Mouse (Mus musculus): Measurements from ENCODE around the gene Ubash3a. TPM values are rescaled to one million over a fixed set of nuclear protein-coding genes. Genes with fewer than 3 reads are reported as not detected.
A peak's percentile ranks its signal among the peaks of the same experiment; 100 is the strongest.

Ubash3a gene
- polyA plus RNA-seq, 1 experiment from 2014 or later = 0.42 TPM

- Histone ChIP-seq H3K27ac (no peak overlapping the region), H3K36me3 (replicated peaks) (no peaks in the 10 kb centered on the region), H3K9me3 (no peaks in the 10 kb centered on the region; the same call in 1 of the 2 replicates), H3K4me3 (no peak overlapping the region), H3K27me3 (ENCODE audit: poor library complexity, severe bottlenecking) (no peaks in the 10 kb centered on the region), H3K4me1 (0 out of 2 replicates have a peak, but pooled peaks cover 10% of the 10 kb centered on the region)
- no peak for DNase-seq (ENCODE audit: extremely low spot score, low spot score)
- WGBS = 80% methylated on average over 8 of the region's 8 CpGs
These were observed 15.8 kb upstream of the Ubash3a start for GRCm38 (mm10) chr17:31191825-31192224.

DNA sequence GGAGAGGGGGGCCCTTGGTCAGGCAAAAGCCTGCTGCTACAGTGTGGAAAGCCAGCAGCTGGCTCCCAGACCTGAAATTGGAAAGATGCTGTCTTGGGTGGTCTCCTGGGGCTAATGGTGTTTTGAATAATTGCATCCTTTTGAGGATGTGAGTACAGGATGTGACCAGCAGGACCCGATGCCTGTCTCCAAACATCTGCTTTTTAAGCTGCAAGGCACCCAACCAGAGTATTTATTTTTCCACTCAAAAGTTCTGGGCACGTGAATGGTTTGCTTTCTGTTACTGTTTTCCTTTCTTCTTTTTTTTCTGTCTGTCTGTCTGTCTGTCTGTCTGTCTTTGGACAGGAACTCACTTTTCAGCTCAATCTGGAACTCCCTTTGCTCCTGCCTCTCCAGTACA is 15.0 kb upstream of the Ubash3a start:
- Histone ChIP-seq H3K27ac (no peak overlapping the region), H3K27me3 (ENCODE audit: poor library complexity, severe bottlenecking) (no peaks in the 10 kb centered on the region), H3K36me3 (replicated peaks) (no peaks in the 10 kb centered on the region), H3K4me1 (0 out of 2 replicates have a peak, but pooled peaks cover 10% of the 10 kb centered on the region), H3K4me3 (no peak overlapping the region), H3K9me3 (no peaks in the 10 kb centered on the region)
- DNase-seq (ENCODE audit: extremely low spot score, low spot score) = no peak
- WGBS = 71% methylated on average over 2 of the region's 2 CpGs

DNA sequence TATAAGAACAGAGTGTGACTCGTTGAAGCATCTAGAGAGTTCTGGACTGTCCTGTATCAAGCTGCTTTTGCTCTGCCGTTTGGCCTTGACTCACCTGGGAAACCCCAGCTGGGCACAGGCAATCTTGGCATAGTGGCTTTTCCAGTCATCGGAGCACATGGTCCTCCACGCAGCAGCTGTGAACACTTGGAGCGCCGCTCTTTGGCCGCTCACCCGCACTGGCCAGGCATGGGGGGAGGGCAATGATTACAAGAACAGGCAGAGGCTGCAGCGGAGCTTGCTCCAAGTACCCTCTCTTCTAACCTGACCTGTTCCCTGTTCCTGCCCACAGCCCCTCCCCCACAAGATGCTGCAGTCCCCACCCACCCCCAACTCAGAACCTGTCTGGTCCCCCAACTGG is 14.3 kb upstream of the Ubash3a start:
- DNase-seq (ENCODE audit: extremely low spot score, low spot score) = no peak
- H3K4me3 ChIP-seq = no peak overlapping the region
- H3K4me1 ChIP-seq = 0 out of 2 replicates have a peak, but pooled peaks cover 10% of the 10 kb centered on the region
- no peaks in the 10 kb centered on the region for H3K36me3 ChIP-seq (replicated peaks)
- no peak overlapping the region for H3K27ac ChIP-seq
- no peaks in the 10 kb centered on the region for H3K27me3 ChIP-seq (ENCODE audit: poor library complexity, severe bottlenecking)
- 89% methylated on average over 9 of the region's 9 CpGs for WGBS
- H3K9me3 ChIP-seq = no peaks in the 10 kb centered on the region

- DNase-seq (ENCODE audit: extremely low spot score, low spot score) = no peak
- no peaks in the 10 kb centered on the region for H3K27me3 ChIP-seq (ENCODE audit: poor library complexity, severe bottlenecking)
- no peak overlapping the region for H3K4me3 ChIP-seq
- H3K9me3 ChIP-seq = no peaks in the 10 kb centered on the region
- no peak overlapping the region for H3K27ac ChIP-seq
- WGBS = 82% methylated on average over 6 of the region's 6 CpGs
- 0 out of 2 replicates have a peak, but pooled peaks cover 10% of the 10 kb centered on the region for H3K4me1 ChIP-seq
- no peaks in the 10 kb centered on the region for H3K36me3 ChIP-seq (replicated peaks)
These were observed 12.5 kb upstream of the Ubash3a start for GRCm38 (mm10) chr17:31195207-31195606.

GRCm38 (mm10) chr17:31196283-31196682 is 11.4 kb upstream of the Ubash3a start:
- H3K4me1 ChIP-seq = 0 out of 2 replicates have a peak, but pooled peaks cover 10% of the 10 kb centered on the region
- no peaks in the 10 kb centered on the region for H3K27me3 ChIP-seq (ENCODE audit: poor library complexity, severe bottlenecking)
- H3K4me3 ChIP-seq = no peak overlapping the region
- 94% methylated on average over 7 of the region's 7 CpGs for WGBS
- no peaks in the 10 kb centered on the region for H3K36me3 ChIP-seq (replicated peaks)
- H3K9me3 ChIP-seq = no peaks in the 10 kb centered on the region
- no peak for DNase-seq (ENCODE audit: extremely low spot score, low spot score)
- no peak overlapping the region for H3K27ac ChIP-seq

DNA sequence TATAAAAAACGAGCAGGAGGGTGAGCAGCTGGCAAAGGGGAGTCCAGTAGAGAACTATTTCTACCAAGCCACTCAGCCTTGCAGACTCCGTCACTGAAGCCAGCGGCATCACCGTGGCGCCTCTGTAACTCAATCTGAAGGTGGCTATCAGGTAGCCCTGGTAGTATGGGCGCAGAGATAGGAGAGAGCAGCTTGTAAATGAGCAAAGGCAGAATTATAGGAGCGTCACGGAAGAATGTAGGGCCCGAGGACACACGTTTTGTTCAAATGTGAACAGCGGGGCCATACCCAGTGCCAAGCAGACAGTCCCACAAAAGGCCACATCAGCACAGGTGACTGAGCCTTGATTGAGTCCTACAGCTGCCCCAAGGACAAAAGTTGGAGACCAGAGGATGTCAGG is 8.8 kb upstream of the Ubash3a start, which contains the start of gene Tmprss3:
Tmprss3 (minus strand) TSS at position 101 of the 400 bp plus-strand sequence.
- Histone ChIP-seq H3K9me3 (no peaks in the 10 kb centered on the region), H3K27ac (no peak within 1 kb of the TSS), H3K4me3 (no peak within 1 kb of the TSS), H3K36me3 (replicated peaks) (no peaks in the 10 kb centered on the region), H3K27me3 (ENCODE audit: poor library complexity, severe bottlenecking) (no peaks in the 10 kb centered on the region), H3K4me1 (0 out of 2 replicates have a peak, but pooled peaks cover 10% of the 10 kb centered on the region)
- WGBS = 89% methylated on average over 11 of the region's 11 CpGs
- DNase-seq (ENCODE audit: extremely low spot score, low spot score) = no peak

DNA sequence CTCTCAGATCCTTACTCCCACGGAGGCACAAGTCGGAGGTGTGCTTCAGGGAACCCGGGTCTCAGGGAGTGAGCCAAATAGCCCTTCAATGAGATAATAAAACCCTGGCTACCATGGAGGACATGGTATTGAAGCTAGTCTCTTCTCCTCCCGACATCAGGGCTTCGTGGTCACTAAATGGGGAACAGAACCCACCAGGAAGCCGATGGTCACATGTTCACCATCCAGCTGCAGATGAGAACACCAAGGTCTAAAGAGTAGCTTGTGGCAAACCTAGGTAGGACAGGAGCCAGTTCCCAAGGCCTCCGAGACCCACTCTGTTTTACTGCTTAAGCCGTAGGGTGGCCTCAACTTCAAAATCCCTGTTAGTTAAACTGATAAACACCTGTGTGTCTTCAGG is 981 bp downstream of the Ubash3a start:
- Histone ChIP-seq H3K36me3 (replicated peaks) (no peaks in the 10 kb centered on the region), H3K4me3 (no peak overlapping the region), H3K27me3 (ENCODE audit: poor library complexity, severe bottlenecking) (no peaks in the 10 kb centered on the region), H3K9me3 (no peaks in the 10 kb centered on the region), H3K27ac (no peak overlapping the region), H3K4me1 (peaks cover 3% of the 10 kb centered on the region; the same call in 1 of the 2 replicates)
- DNase-seq (ENCODE audit: extremely low spot score, low spot score) = no peak
- WGBS = 93% methylated on average over 8 of the region's 8 CpGs

- no peak overlapping the region for H3K27ac ChIP-seq
- H3K27me3 ChIP-seq (ENCODE audit: poor library complexity, severe bottlenecking) = no peaks in the 10 kb centered on the region
- no peaks in the 10 kb centered on the region for H3K9me3 ChIP-seq
- 91% methylated on average over 11 of the region's 11 CpGs for WGBS
- no peak for DNase-seq (ENCODE audit: extremely low spot score, low spot score)
- H3K36me3 ChIP-seq (replicated peaks) = no peaks in the 10 kb centered on the region
- no peak overlapping the region for H3K4me3 ChIP-seq
- peaks cover 3% of the 10 kb centered on the region; the same call in 1 of the 2 replicates for H3K4me1 ChIP-seq
These were observed 1.8 kb downstream of the Ubash3a start for GRCm38 (mm10) chr17:31209376-31209930.

DNA sequence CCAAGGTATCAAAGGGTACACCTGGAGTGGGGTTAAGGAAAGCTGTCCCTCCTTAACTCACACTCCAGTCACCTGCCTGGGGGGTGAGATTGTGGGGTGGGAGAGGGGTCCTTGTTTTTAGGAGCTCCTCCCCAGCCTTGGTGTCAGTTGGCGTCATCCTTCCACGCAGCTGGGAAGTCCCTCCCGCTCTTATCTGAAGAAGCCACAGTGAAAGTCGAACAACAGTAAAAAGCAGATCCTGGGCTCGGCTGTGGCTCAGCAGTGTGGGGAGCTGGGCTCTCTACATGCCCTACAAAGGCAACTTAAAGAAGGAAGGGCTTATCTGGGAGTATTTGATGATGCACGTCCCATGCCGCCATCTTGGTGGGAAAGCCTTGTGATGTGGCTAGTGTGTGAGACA is 2.6 kb downstream of the Ubash3a start:
- Histone ChIP-seq H3K27me3 (ENCODE audit: poor library complexity, severe bottlenecking) (no peaks in the 10 kb centered on the region), H3K9me3 (no peaks in the 10 kb centered on the region), H3K27ac (no peak overlapping the region), H3K4me3 (no peak overlapping the region), H3K4me1 (peaks cover 3% of the 10 kb centered on the region; the same call in 1 of the 2 replicates), H3K36me3 (replicated peaks) (no peaks in the 10 kb centered on the region)
- 93% methylated on average over 7 of the region's 7 CpGs for WGBS
- DNase-seq (ENCODE audit: extremely low spot score, low spot score) = no peak

GRCm38 (mm10) chr17:31211881-31212280 is 4.2 kb downstream of the Ubash3a start:
- no peaks in the 10 kb centered on the region for H3K36me3 ChIP-seq (replicated peaks)
- no peaks in the 10 kb centered on the region for H3K9me3 ChIP-seq
- 87% methylated on average over 6 of the region's 6 CpGs for WGBS
- no peak overlapping the region for H3K27ac ChIP-seq
- no peaks in the 10 kb centered on the region for H3K27me3 ChIP-seq (ENCODE audit: poor library complexity, severe bottlenecking)
- no peak overlapping the region for H3K4me3 ChIP-seq
- peaks cover 14% of the 10 kb centered on the region for H3K4me1 ChIP-seq
- no peak for DNase-seq (ENCODE audit: extremely low spot score, low spot score)

GRCm38 (mm10) chr17:31216068-31216955 is 8.6 kb downstream of the Ubash3a start:
- H3K9me3 ChIP-seq = no peaks in the 10 kb centered on the region
- 0 out of 2 replicates have a peak overlapping the region, but pooled peaks have one; percentile 4 for H3K27ac ChIP-seq
- no peaks in the 10 kb centered on the region for H3K36me3 ChIP-seq (replicated peaks)
- peaks cover 14% of the 10 kb centered on the region for H3K4me1 ChIP-seq
- H3K27me3 ChIP-seq (ENCODE audit: poor library complexity, severe bottlenecking) = no peaks in the 10 kb centered on the region
- no peak for DNase-seq (ENCODE audit: extremely low spot score, low spot score)
- 53% methylated on average over 5 of the region's 5 CpGs for WGBS
- H3K4me3 ChIP-seq = no peak overlapping the region

DNA sequence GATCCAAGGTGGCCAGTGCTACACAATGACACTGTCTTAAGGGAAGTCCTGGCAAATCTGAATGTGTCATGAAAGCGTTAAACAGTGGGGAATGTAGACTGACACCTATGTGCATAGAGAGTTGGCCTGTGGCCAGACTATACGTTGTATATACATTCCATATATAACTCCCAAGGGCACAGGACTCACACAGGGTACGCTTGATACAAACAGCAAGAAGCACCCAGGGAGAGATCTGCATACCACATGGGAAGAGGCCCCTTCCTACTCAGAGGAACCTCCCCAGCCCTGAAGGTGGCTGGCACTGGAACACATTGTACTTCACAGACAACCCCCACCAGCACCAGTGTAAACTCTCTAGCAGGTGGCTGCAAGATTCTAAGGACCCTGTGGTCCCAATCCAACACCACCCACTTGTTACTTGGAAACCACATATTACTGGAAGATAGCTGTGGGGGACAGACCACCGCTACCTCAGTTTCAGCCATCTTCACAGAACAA is 15.2 kb downstream of the Ubash3a start:
- Histone ChIP-seq H3K27me3 (ENCODE audit: poor library complexity, severe bottlenecking) (no peaks in the 10 kb centered on the region), H3K4me1 (no peaks in the 10 kb centered on the region), H3K4me3 (no peak overlapping the region), H3K9me3 (no peaks in the 10 kb centered on the region), H3K27ac (no peak overlapping the region), H3K36me3 (replicated peaks) (no peaks in the 10 kb centered on the region)
- 93% methylated on average over 4 of the region's 4 CpGs for WGBS
- DNase-seq (ENCODE audit: extremely low spot score, low spot score) = no peak

GRCm38 (mm10) chr17:31223835-31224234 is 16.2 kb downstream of the Ubash3a start:
- 76% methylated on average over 7 of the region's 7 CpGs for WGBS
- no peaks in the 10 kb centered on the region for H3K9me3 ChIP-seq
- H3K27ac ChIP-seq = no peak overlapping the region
- no peak overlapping the region for H3K4me3 ChIP-seq
- H3K27me3 ChIP-seq (ENCODE audit: poor library complexity, severe bottlenecking) = no peaks in the 10 kb centered on the region
- H3K4me1 ChIP-seq = no peaks in the 10 kb centered on the region
- no peaks in the 10 kb centered on the region for H3K36me3 ChIP-seq (replicated peaks)
- DNase-seq (ENCODE audit: extremely low spot score, low spot score) = no peak
